Mouse (Mus musculus): Measurements from ENCODE around the gene Ctnnbl1. TPM values are rescaled to one million over a fixed set of nuclear protein-coding genes. Genes with fewer than 3 reads are reported as not detected.

Gene Ctnnbl1
- polyA plus RNA-seq, 1 experiment from 2014 or later, result 87.8 TPM

GRCm38 (mm10) chr2:157751589-157752373 is 14.6 kb downstream of the Ctnnbl1 start:
- Histone ChIP-seq H3K4me2 (replicated peaks) (peak overlapping the region; percentile 42), H3K27me3 (no peaks in the 10 kb centered on the region), H3K4me3 (replicated peaks) (no peak overlapping the region), H3K27ac (peak overlapping the region; percentile 90), H3K36me3 (peaks cover 8% of the 10 kb centered on the region; the same call in 1 of the 2 replicates), H3K9ac (replicated peaks) (peak overlapping the region; percentile 17; the same call in 1 of the 2 replicates), H3K4me1 (replicated peaks) (peaks cover 84% of the 10 kb centered on the region), H3K9me3 (no peaks in the 10 kb centered on the region)
- WGBS, result 36% methylated on average over 22 of the region's 22 CpGs
- peak; percentile 77 for ATAC-seq

GRCm38 (mm10) chr2:157752374-157752743 is 15.2 kb downstream of the Ctnnbl1 start:
- peaks cover 82% of the 10 kb centered on the region for H3K4me1 ChIP-seq (replicated peaks)
- peaks cover 8% of the 10 kb centered on the region; the same call in 1 of the 2 replicates for H3K36me3 ChIP-seq
- WGBS, result 50% methylated on average over 7 of the region's 7 CpGs
- H3K4me2 ChIP-seq (replicated peaks), result 0 out of 2 replicates have a peak overlapping the region, but pooled peaks have one; percentile 42
- peak overlapping the region; percentile 90 for H3K27ac ChIP-seq
- H3K9me3 ChIP-seq, result no peaks in the 10 kb centered on the region
- peak; percentile 66 for ATAC-seq
- no peaks in the 10 kb centered on the region for H3K27me3 ChIP-seq
- peak overlapping the region; percentile 17; the same call in 1 of the 2 replicates for H3K9ac ChIP-seq (replicated peaks)
- no peak overlapping the region for H3K4me3 ChIP-seq (replicated peaks)

GRCm38 (mm10) chr2:157755771-157756170 is 18.6 kb downstream of the Ctnnbl1 start:
- Histone ChIP-seq H3K4me1 (replicated peaks) (peaks cover 58% of the 10 kb centered on the region), H3K36me3 (no peaks in the 10 kb centered on the region)
- ATAC-seq, result no peak

GRCm38 (mm10) chr2:157756193-157756592 is 19.0 kb downstream of the Ctnnbl1 start:
- 82% methylated on average over 7 of the region's 7 CpGs for WGBS
- Histone ChIP-seq H3K27me3 (no peaks in the 10 kb centered on the region), H3K36me3 (no peaks in the 10 kb centered on the region), H3K27ac (no peak overlapping the region), H3K9ac (replicated peaks) (no peak overlapping the region), H3K9me3 (no peaks in the 10 kb centered on the region), H3K4me1 (replicated peaks) (peaks cover 54% of the 10 kb centered on the region), H3K4me3 (replicated peaks) (no peak overlapping the region), H3K4me2 (replicated peaks) (no peak overlapping the region)
- ATAC-seq, result no peak

More at GRCm38 (mm10) chr2:157755771-157756170, 18.6 kb downstream of the Ctnnbl1 start:
- H3K9ac ChIP-seq (replicated peaks), result no peak overlapping the region
- H3K4me3 ChIP-seq (replicated peaks), result no peak overlapping the region
- H3K9me3 ChIP-seq, result no peaks in the 10 kb centered on the region
- H3K27ac ChIP-seq, result no peak overlapping the region
- H3K4me2 ChIP-seq (replicated peaks), result no peak overlapping the region
- 91% methylated on average over 7 of the region's 7 CpGs for WGBS
- H3K27me3 ChIP-seq, result no peaks in the 10 kb centered on the region

- H3K36me3 ChIP-seq, result no peaks in the 10 kb centered on the region
- no peak overlapping the region for H3K27ac ChIP-seq
- H3K27me3 ChIP-seq, result no peaks in the 10 kb centered on the region
- no peak for ATAC-seq
- no peaks in the 10 kb centered on the region for H3K9me3 ChIP-seq
- H3K4me3 ChIP-seq (replicated peaks), result no peak overlapping the region
- H3K4me2 ChIP-seq (replicated peaks), result no peak overlapping the region
- H3K4me1 ChIP-seq (replicated peaks), result peaks cover 32% of the 10 kb centered on the region
- WGBS, result 87% methylated on average over 5 of the region's 5 CpGs
- H3K9ac ChIP-seq (replicated peaks), result no peak overlapping the region
Observed at GRCm38 (mm10) chr2:157758395-157758794, 21.2 kb downstream of the Ctnnbl1 start.

- Histone ChIP-seq H3K27ac (0 out of 2 replicates have a peak overlapping the region, but pooled peaks have one; percentile 5), H3K27me3 (no peaks in the 10 kb centered on the region), H3K4me1 (replicated peaks) (peaks cover 22% of the 10 kb centered on the region; the same call in 1 of the 2 replicates), H3K9ac (replicated peaks) (no peak overlapping the region), H3K36me3 (no peaks in the 10 kb centered on the region), H3K4me2 (replicated peaks) (no peak overlapping the region), H3K9me3 (no peaks in the 10 kb centered on the region), H3K4me3 (replicated peaks) (no peak overlapping the region)
- no peak for ATAC-seq
- WGBS, result 89% methylated on average over 6 of the region's 6 CpGs
Observed at GRCm38 (mm10) chr2:157759717-157760116, 22.5 kb downstream of the Ctnnbl1 start.

GRCm38 (mm10) chr2:157762903-157763302 is 25.7 kb downstream of the Ctnnbl1 start:
- WGBS, result 89% methylated on average over 4 of the region's 4 CpGs
- Histone ChIP-seq H3K27ac (no peak overlapping the region), H3K9me3 (no peaks in the 10 kb centered on the region), H3K4me2 (replicated peaks) (no peak overlapping the region), H3K27me3 (no peaks in the 10 kb centered on the region), H3K4me3 (replicated peaks) (no peak overlapping the region), H3K36me3 (no peaks in the 10 kb centered on the region), H3K9ac (replicated peaks) (no peak overlapping the region), H3K4me1 (replicated peaks) (peaks cover 25% of the 10 kb centered on the region)
- no peak for ATAC-seq

GRCm38 (mm10) chr2:157766591-157766990 is 29.4 kb downstream of the Ctnnbl1 start:
- Histone ChIP-seq H3K4me1 (replicated peaks) (peaks cover 51% of the 10 kb centered on the region), H3K27me3 (no peaks in the 10 kb centered on the region), H3K4me2 (replicated peaks) (no peak overlapping the region), H3K36me3 (no peaks in the 10 kb centered on the region), H3K9ac (replicated peaks) (no peak overlapping the region), H3K4me3 (replicated peaks) (no peak overlapping the region), H3K27ac (peak overlapping the region; percentile 60), H3K9me3 (no peaks in the 10 kb centered on the region)
- WGBS, result 71% methylated on average over 7 of the region's 7 CpGs
- no peak for ATAC-seq

- Histone ChIP-seq H3K4me2 (replicated peaks) (no peak overlapping the region), H3K36me3 (no peaks in the 10 kb centered on the region), H3K4me1 (replicated peaks) (peaks cover 60% of the 10 kb centered on the region), H3K9ac (replicated peaks) (no peak overlapping the region), H3K27me3 (no peaks in the 10 kb centered on the region), H3K9me3 (no peaks in the 10 kb centered on the region), H3K4me3 (replicated peaks) (no peak overlapping the region), H3K27ac (peak overlapping the region; percentile 75)
- 22% methylated on average over 10 of the region's 10 CpGs for WGBS
- peak; percentile 34; the same call in 1 of the 2 replicates for ATAC-seq
Observed at GRCm38 (mm10) chr2:157768682-157769429, 31.7 kb downstream of the Ctnnbl1 start.

- no peak for ATAC-seq
- WGBS, result 70% methylated on average over 3 of the region's 3 CpGs
- Histone ChIP-seq H3K27ac (no peak overlapping the region), H3K9ac (replicated peaks) (no peak overlapping the region), H3K4me2 (replicated peaks) (no peak overlapping the region), H3K4me1 (replicated peaks) (peaks cover 60% of the 10 kb centered on the region), H3K9me3 (no peaks in the 10 kb centered on the region), H3K4me3 (replicated peaks) (no peak overlapping the region), H3K27me3 (no peaks in the 10 kb centered on the region), H3K36me3 (peaks cover 15% of the 10 kb centered on the region)
Observed at GRCm38 (mm10) chr2:157770761-157771160, 33.6 kb downstream of the Ctnnbl1 start.

- H3K9ac ChIP-seq (replicated peaks), result no peak overlapping the region
- H3K27ac ChIP-seq, result no peak overlapping the region
- peaks cover 34% of the 10 kb centered on the region for H3K4me1 ChIP-seq (replicated peaks)
- no peak for ATAC-seq
- no peaks in the 10 kb centered on the region for H3K27me3 ChIP-seq
- no peaks in the 10 kb centered on the region for H3K9me3 ChIP-seq
- no peak overlapping the region for H3K4me3 ChIP-seq (replicated peaks)
- peaks cover 23% of the 10 kb centered on the region for H3K36me3 ChIP-seq
- 88% methylated on average over 1 of the region's 1 CpGs for WGBS
- no peak overlapping the region for H3K4me2 ChIP-seq (replicated peaks)
Observed at GRCm38 (mm10) chr2:157773661-157774060, 36.5 kb downstream of the Ctnnbl1 start.

GRCm38 (mm10) chr2:157775957-157776356 is 38.8 kb downstream of the Ctnnbl1 start:
- ATAC-seq, result no peak
- H3K4me3 ChIP-seq (replicated peaks), result no peak overlapping the region
- WGBS, result 88% methylated on average over 2 of the region's 2 CpGs
- H3K4me1 ChIP-seq (replicated peaks), result peaks cover 21% of the 10 kb centered on the region
- H3K27me3 ChIP-seq, result no peaks in the 10 kb centered on the region
- H3K9me3 ChIP-seq, result no peaks in the 10 kb centered on the region
- H3K4me2 ChIP-seq (replicated peaks), result no peak overlapping the region
- no peak overlapping the region for H3K27ac ChIP-seq
- no peak overlapping the region for H3K9ac ChIP-seq (replicated peaks)
- H3K36me3 ChIP-seq, result peaks cover 38% of the 10 kb centered on the region

All from midbrain, embryonic 13.5 days (tissue).